Mouse (Mus musculus) heart, postnatal 25 days (tissue): ENCODE measurements at regions not wholly inside any gene's neighbourhood (a gene's known extent, or its start where the extent isn't known, plus 50 kb on each side); places are given as distances from the start of the nearest gene placed in this dataset.

ENCODE experiments used
- DNase-seq: peaks from one replicate; pipeline ENCODE4 v3.0.0; 2022; ENCODE audit warnings: low spot score
- intact Hi-C: fragments of 180-260 bp; cut with DNase I; formaldehyde crosslinking; loops from one replicate; pipeline ENCODE4 v1.15.1; 2025

DNA sequence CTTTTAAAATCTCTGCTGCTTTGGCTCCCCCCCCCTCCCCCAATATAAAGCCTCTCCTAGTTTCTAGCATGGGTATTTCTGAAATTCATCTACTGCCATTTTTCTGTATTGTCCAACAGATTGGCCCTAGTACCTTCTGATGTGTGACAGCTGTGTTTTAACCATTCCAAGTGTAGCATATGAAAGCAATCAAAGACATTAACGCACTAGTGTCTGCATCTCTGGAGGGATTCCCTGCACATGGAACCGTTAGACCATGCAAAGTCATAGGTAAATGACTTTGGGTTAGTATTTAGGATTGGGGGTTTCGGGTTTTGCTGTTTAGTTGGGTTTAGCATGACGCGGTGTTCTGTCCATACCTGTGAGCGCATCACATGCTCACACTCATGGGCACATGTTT is 57.3 kb upstream of the Smarca2 start:
- DNase-seq = no peak
- intact Hi-C loops = no loop called here

DNA sequence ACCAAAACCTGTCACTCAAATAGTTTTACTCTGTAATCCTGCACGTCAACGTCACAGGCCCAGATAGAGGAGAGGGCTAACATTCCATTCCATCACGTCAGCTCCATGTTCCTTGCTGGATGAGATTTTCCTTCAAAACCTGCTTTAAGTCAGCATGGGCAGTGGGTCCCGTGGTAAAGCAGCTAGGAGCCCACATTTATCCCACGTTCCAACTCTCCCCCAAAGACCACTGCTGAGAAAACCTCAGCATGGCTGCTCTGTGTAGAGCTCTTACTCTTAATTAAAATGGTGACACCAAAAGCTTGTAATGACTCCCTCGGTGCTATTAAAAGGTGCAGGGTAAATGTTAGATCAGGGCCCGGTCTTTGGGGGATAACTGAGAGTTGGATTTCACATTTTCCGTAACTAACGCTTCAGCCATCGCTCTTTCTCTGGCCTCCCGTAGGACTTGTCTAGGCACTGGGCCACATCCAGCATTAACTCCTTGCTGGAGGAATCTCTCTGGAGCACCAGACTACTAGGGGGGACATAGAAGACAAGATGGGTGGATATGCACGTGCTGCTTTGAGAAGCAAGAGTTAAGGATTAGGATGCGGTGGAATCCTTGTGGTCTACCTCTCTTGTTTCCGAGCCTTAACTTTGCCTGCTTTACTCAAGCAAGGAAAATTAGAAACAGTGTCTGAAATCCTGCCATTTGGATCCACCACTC is 56.1 kb upstream of the Smarca2 start:
- intact Hi-C loops = no loop called here
- DNase-seq = no peak

DNA sequence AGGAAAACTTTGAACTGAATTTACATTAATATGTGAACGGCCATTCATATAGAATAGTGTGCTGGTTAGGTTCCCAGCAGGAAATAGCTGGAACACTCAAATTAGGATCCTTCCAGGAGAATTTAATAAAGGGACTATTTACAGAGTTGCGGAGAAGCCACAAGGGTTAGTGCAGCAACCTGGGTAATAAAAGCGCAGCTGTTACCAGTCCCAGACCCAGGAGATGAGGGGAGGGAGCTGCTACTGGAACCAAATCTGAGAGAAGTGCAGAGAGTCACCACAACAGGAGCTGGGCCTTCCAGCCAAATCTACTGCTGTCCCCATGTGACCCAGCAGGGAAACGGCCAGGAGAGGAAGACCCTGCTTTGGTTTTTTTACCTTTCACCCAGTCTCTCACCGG is 54.6 kb upstream of the Smarca2 start:
- intact Hi-C loops = no loop called here
- no peak for DNase-seq
